Mouse (Mus musculus) lung, adult 2 months (tissue): ENCODE data around the gene Pdik1l.
A peak's percentile ranks its signal among the peaks of the same experiment; 100 is the strongest.

Source experiments
- CTCF ChIP-seq: fragments of 200-500 bp; IDR thresholded peaks from 2 replicates; pipeline ENCODE4 v1.5.1; 2011; ENCODE audit warnings: mild to moderate bottlenecking, low read length, control low read depth; ENCODE audit not compliant: insufficient read depth
- POLR2A ChIP-seq: fragments of 200-500 bp; IDR thresholded peaks from 2 replicates; pipeline ENCODE4 v1.6.1; 2011; ENCODE audit warnings: low read depth, mild to moderate bottlenecking, control low read depth, low read length, borderline replicate concordance; ENCODE audit errors: extremely low read depth

DNA sequence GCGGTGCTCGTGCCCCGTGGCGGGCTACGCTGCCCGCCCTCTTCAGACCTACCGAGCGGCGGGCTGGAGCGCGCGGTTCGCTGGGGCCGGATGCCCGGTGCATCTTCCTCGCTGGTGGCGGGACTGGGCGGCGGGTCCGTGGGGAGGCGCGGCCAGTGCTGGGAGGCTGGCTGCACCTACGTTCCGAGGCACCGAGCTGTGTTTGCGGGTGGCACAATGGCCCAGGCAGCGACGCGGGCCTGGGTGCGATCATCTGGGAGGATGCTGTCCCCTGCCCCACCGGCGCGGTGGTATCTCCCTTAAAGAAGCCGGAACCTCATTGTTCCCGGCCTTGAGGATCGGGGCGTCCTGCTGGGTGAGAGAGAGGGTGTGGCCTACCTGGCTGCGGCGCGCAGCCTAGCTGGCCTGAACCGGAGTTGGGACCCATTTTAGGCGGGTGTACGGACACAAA is at the start of gene Pdik1l:
- no peak for TF ChIP-seq CTCF
- peak; percentile 36; the same call in 1 of the 2 replicates for TF ChIP-seq POLR2A
